Mouse (Mus musculus): Measurements from ENCODE around the gene Tmem175. TPM values are rescaled to one million over a fixed set of nuclear protein-coding genes. Genes with fewer than 3 reads are reported as not detected.

Tmem175 gene
- polyA plus RNA-seq (2015; fragmentation: Nextera tagmentation; extraction: Ambion mirVana), result 14.6 and 15.1 TPM in 2 replicates

DNA sequence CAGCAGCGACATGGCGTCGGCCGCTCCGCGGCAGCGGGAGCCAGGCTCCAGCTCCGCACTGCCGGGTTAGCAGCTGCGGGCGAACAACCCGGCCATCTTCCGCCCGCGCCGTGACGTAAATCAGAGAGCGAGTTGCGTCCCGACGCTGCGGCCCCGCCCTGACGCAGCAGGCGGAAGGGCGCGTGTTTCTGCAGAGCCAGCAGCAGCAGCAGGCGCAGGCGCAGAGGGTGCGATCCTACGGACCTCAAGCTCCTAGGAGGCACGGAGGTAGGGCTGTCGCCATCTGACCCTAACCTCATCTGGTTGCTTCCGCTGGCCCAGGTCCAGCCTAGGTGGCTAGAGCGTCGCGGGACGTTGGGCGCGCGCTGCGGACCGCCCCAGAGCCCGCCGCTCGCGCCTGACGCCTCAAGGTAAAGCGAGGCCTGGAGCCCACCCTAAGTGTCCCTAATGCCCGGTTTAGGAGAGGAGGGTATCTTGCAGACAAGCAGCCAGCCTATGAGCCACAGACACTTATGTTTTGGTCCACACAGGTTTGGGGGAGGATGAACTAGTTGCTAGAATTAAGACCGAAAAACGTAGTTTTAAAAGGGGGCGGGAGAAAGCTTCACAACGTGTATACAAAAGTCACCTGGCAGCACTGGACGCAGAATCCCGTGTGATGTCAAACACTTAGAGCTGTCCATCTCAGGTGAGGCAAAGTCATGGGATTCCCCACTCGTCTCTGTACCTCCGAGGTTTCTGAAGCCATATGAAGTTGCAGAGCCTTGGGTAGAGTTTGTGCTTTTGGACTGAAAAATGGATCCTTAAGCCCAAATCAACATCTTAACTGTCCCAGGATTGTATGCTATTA is at the start of gene Tmem175, which contains the start of gene Gak:
TSS of gene Tmem175 (plus strand) at position 137 of the 850 bp plus-strand sequence.
TSS of gene Gak (minus strand) at position 122 of the 850 bp plus-strand sequence.

DNA sequence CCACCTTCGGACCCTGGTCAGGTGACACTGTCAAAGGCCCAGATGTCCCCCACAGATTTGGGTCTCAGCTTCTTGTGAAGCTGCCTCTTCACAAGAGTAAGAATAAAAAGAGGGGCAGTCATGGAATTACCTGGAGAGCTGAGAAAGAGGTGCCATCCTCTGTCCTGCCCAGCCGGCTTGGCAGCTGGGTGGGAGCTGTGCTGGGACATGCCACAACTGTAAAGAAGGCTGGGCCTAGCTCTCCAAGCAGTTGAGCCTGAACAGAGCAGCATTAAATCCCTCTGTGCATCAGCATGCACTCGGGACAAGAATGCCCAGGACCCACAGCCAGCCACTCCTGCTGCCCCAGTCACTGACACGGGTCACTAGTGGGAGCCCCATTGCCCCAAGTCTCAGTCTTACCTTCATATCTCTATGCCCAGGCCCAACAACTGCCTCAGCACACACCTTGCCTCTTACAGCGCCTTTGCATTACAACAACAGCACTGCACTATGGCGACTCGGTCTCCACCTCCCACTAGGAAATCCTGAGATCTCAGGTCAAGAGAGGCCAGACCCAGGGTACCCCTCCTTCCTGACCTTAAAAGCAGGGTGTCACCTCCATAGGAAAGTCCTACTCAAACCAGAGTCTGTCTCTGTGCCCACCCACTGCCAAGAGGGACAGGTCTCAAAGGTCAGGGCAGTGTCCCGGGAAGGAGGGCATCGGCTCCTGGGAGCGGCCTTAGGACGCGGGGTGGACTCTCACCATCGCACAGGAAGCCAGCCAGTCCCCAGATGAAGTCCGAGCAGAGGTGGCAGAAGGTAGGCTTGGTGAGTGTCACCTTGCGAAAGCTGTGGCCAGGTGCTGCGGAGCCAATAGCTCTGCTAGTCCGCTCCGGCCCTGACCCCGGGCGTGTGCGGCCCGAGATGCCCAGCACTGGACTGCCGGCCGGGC is 30.4 kb downstream of the Tmem175 start, which contains the start of gene Idua:
TSS of gene Idua (plus strand) at position 634 of the 934 bp plus-strand sequence.

DNA sequence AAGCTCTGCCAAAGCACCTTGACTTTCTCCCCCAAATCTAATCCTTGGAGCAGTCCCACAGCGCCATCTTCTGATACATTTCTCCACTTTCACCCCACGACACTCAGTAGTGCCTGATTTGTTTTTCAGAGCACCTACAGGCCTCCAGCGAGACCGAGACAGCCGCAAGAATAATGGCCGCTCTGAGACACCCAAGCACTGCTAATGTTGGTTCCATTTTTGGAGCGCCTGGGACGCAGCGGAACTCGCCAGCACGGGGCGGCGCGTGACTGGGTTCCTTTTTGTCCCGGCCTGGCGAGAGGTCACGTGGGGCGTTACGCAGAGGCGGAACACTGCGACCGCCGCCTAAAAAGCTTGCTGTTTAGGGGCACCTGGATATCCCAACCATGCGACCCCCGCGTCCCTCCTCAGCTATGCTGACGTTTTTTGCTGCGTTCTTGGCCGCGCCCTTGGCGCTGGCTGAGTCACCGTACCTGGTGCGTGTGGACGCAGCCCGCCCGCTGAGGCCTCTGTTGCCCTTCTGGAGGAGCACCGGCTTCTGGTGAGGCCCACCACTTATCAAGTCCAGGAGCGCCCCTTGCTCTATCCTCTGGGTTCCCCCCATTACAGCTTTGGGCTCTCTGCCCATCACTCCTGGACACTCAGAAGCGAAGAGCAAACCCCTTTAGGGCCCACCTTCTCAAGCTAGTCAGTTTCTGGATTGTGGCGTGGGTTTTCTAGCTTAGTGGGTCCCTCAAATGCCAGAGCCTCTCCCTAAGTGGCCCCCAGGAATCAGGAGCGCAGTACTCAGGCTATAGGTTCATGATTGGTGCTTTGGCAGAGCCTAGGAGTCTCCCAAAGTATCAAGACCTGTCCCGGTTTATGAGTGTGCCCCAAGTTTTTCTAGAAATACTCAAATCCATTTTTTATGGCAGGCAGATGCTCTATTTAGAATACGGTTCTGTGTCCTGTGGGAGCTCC is 39.7 kb downstream of the Tmem175 start, which contains the start of gene Dgkq:
TSS of gene Dgkq (minus strand) at position 696 of the 960 bp plus-strand sequence.

DNA sequence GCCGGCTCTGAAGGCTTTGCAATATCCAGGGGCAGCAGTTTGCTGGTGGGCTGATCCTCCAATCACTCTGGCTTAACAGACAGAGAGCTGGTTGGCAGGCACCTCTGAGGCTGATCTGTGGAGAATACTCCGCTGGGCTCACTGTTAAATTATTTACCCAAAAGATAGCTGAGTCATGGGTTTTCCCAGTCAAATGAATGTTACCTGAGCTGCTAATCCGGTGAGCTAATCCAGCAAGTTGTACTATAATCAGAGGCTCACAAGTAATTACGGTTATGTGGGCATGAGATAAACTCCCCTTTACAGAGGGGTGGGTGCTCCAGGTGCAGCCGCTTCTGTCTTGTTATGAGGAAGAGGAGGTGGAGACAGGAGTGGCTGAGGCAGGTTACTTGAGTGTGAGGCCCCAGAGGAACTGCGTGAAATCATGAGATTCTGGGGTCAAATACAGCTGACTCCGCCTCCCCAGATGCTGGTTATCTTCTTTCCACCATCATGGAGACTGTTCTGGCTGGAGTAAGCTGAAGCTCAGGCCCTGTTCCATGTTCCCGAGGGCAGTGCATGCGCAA is 45.8 kb downstream of the Tmem175 start, which contains the start of gene Slc26a1:
TSS of gene Slc26a1 (minus strand) at position 319 of the 566 bp plus-strand sequence.

DNA sequence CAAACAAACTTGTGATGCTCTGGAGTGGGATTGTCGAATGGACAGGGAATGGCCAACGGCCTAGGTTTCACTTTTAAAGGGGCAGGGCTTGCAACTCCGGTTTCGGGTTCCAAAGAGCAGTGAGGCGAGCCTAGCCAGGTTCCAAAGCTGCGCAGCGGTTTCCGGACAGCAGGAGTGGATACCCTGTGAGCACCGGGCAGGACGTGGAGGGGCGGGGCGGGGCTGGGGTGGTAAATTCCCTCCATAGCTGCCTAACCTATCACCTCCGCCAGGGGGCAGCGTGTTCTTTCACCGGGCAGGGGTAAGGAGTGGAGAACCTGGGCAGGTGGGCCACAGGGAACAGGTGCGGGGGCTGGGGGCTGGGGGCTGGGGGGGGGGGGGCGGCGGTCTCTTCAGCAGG is 62.7 kb downstream of the Tmem175 start, which contains the start of gene Fgfrl1:
TSS of gene Fgfrl1 (plus strand) at position 112 of the 400 bp plus-strand sequence.

Other genes with a start within 250 kb of the Tmem175 start
- gene Pde6b, start 241.4 kb upstream of the Tmem175 start, polyA plus RNA-seq (2015; fragmentation: Nextera tagmentation; extraction: Ambion mirVana), result 0.15 TPM in 1 of 2 replicates, not detected in the other
- 1,042 and 1,105 TPM in 2 replicates for gene Atp5k, start 195.3 kb upstream of the Tmem175 start, polyA plus RNA-seq (2015; fragmentation: Nextera tagmentation; extraction: Ambion mirVana)
- 1.2 and 1.3 TPM in 2 replicates for gene Mfsd7a, start 180.9 kb upstream of the Tmem175 start, polyA plus RNA-seq (2015; fragmentation: Nextera tagmentation; extraction: Ambion mirVana)
- 18.0 and 22.5 TPM in 2 replicates for gene Pcgf3, start 168.5 kb upstream of the Tmem175 start, polyA plus RNA-seq (2015; fragmentation: Nextera tagmentation; extraction: Ambion mirVana)
- 0.11 and 0.21 TPM in 2 replicates for gene Cplx1, start 79.7 kb upstream of the Tmem175 start, polyA plus RNA-seq (2015; fragmentation: Nextera tagmentation; extraction: Ambion mirVana)
- gene Gak, start within 50 bp of the Tmem175 start, polyA plus RNA-seq (2015; fragmentation: Nextera tagmentation; extraction: Ambion mirVana), result 16.2 and 16.5 TPM in 2 replicates
- 13.5 and 15.5 TPM in 2 replicates for gene Idua, start 30.6 kb downstream of the Tmem175 start, polyA plus RNA-seq (2015; fragmentation: Nextera tagmentation; extraction: Ambion mirVana)
- 2.9 and 3.0 TPM in 2 replicates for gene Dgkq, start 39.9 kb downstream of the Tmem175 start, polyA plus RNA-seq (2015; fragmentation: Nextera tagmentation; extraction: Ambion mirVana)
- 0.15 and 0.21 TPM in 2 replicates for gene Slc26a1, start 45.8 kb downstream of the Tmem175 start, polyA plus RNA-seq (2015; fragmentation: Nextera tagmentation; extraction: Ambion mirVana)
- 117 and 158 TPM in 2 replicates for gene Fgfrl1, start 62.6 kb downstream of the Tmem175 start, polyA plus RNA-seq (2015; fragmentation: Nextera tagmentation; extraction: Ambion mirVana)
- not detected in 2 replicates for gene Rnf212, start 145.2 kb downstream of the Tmem175 start, polyA plus RNA-seq (2015; fragmentation: Nextera tagmentation; extraction: Ambion mirVana)
- not detected in 2 replicates for gene Tmed11, start 165.6 kb downstream of the Tmem175 start, polyA plus RNA-seq (2015; fragmentation: Nextera tagmentation; extraction: Ambion mirVana)
- not detected in 2 replicates for gene Vmn2r8, start 179.1 kb downstream of the Tmem175 start, polyA plus RNA-seq (2015; fragmentation: Nextera tagmentation; extraction: Ambion mirVana)
- gene Vmn2r9, start 222.8 kb downstream of the Tmem175 start, polyA plus RNA-seq (2015; fragmentation: Nextera tagmentation; extraction: Ambion mirVana), result not detected in 2 replicates